Mouse (Mus musculus): ENCODE measurements around the gene Il34.
A peak's percentile ranks its signal among the peaks of the same experiment; 100 is the strongest.

Gene Il34

DNA sequence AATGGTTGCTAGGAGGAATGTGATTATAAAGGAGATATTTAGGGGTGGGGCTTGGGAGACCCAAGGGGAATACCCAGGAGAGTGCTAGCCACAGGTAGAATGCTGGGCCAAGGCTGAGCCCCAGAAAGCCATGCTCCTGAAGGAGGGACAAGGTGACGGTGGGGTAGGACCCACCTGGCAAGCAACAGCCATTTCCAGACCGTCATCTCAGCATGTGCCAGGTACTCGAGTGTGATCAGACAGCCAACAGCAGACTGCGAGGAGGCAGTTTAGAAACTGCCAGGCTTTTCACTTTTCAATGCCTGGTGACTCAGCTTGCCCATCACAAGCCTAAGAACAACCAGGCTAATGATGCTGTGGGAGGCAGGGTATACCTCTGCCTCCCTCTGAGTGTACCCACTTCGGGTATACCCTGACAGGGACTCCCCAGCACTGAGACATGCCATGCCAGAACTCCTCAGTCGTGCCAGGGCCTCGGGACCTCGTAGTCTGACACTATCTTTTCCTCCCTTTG, 74.3 kb downstream of the Il34 start:
- DNase-seq: no peak

DNA sequence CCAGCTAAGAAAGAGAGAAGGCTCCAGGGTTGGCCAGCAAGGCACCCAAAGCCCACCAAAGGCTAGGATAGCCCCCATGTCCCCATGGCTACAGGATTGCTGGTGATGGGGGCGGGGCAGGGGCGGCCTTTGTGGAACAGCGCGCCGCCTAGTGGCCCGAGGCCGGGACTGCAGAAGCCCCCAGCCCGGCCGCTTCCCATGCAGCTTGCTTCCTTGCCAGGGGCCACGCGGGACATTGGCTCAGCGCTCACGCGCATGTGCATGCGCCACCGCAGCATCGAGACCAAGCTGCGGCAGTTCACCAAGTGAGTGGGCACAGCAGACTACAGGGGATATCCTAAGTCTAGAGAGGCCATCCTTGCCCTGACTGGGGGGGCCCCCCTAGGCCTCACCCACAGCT, 78.8 kb downstream of the Il34 start:
- DNase-seq: peak in 1 of 2 experiments; percentile 40

DNA sequence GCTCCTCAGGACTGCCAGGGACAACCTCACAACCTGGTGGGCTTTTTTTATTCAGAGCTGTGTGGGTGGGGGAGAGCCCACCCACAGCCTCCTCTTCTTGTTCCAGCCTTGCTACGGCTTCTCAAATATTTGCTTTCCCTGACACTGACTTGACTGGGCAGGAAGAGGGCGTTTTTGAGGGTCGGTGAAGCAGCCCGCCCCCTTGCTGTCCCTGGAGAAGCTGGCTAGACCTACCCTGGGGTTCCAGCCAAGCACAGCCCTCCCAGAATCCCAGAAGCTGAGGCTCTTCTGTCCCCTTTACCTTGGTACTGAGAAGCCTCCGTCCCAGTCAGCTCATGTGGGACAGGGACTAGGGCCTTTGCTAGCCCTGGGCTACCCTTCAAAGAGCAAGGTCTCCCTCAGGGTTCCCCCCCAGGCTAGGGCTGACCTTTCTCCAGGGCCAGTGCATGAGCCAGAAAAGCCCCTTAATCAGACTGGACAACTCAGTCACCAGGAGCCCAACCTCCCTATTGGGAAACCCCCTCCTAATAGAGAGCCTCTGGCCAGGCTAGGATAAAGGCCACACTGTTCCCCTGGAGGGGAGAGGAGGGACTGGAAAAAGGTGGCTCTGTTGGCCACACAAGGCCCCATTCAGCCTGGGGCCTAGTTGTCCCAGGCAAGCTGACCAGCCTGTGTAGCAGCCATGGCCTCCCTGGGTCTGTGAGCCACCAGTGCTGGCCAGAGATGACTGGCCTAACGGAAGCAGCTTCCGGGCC, 80.5 kb downstream of the Il34 start:
- no peak for DNase-seq

DNA sequence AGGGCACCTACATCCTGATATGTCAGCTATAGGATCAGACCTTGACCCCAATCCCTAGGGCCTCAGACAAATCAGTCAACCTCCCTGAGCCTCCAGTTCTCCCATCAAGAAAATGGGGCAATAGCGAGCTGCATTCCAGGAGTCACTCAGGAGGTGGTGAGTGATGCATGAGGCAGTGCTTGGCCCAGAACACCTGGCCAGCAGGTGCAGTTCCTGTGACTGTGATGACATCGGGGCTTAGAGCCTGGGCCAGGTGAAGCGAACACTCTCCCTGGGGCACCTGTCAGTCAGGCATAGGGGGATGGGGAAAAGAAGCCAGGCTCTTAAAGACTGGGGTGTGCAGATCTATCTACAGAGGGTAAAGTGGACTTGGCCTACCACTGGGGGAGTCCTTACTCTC, 81.2 kb downstream of the Il34 start:
- no peak for DNase-seq

DNA sequence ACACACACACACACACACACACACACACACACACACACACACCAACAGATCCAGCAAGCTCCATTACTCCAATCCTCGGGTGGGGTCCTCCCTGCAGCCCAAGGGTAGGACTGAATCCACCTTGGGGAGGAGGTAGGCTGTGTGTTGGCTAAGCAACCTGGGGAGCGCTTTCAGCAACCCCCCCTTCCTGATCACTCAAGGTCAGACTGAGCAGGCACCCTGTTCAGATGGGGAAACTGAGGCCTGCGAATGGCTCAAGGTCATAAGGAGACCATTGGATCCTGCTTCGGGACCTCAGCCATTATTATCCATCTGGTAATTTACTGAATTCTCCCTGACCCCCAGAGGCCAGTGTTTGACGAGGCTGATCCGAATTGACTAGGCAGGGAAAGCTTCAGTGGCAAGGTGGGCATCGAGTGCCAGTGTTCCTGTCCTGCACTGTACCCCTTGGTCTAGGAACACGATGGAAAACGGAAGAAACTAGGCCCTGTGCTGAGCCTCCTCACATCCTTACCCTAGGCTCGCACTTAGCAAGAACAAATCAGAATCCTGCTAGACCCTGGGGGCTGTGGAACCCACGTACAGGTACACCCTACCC, 83.2 kb downstream of the Il34 start:
- no peak for DNase-seq

DNA sequence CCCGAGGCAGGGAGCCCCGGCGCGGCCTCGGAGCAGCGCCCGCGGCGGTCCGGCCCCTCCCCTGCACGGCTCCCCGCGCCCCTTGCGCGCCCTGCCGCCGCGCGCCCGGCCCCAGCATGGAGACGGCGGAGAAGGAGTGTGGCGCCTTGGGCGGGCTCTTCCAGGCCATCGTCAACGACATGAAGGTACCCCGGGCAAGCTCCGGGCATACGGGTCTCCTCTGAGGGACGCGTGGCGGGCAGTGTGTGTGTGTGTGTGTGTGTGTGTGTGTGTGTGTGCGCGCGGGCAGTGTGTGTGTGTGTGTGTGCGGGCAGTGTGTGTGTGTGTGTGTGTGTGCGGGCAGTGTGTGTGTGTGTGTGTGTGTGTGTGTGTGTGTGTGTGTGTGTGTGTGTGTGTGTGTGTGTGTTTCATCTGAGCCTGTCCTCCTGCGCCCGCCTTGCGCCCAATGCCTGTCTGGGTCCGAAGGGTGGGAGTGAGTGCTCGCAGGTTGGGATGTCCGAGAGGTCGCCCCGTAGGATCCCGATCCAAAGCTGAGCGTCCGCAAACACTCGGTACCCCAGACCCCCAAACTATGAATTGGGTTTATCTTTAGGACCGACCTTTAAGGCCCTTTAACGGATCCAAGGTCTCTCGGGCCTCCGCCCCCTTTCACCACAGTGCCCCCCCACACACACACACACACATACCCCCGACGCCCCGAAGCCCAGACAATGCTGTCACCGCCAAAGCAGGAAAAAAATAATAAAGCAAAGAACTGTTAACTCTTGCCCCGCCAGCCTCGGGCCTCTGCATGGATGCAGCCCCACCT, 83.9 kb downstream of the Il34 start:
- DNase-seq: no peak

DNA sequence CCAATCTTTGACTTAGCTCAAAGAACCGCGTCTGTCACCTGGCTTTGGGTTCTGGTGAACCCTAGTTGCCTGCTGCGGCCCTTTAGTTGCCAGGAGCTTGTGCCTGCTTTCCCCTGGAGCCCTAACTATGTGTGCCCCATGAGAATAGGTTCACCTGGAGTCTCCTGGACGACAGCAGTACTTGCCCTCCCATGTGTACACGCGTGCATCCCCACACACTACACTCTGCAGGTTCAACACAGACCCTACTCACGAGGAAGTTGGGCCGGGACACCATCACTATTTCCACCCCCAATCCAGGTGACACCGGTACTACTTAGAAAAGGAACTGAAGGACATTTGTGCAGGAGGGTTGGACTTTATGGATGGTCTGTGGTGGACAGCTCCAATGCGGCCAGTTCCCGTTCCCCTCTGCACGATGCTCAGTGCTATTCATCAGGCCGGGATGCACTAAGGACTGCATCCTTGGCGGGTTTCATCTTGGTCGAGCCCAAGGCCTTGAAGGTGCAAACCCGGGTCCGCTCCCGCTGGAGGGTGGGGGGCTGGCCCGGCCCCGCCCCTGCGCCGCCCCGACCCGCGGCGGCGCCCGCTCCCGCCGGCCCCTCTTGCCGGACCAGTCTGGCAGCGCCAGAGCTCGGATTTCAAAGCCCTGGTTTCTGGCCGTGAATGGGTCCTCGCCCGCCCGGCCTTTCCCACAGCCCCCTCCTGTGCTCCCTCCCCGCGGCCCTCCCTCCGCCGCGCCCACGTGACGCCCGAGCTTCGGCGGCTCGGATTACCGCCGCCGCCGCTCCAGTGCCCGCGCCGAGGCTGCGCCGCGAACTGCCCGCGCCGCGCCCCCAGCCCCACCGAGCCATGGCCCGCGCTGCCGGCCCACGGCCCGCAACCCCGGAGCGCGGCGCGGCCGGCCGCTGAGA, 84.8 kb downstream of the Il34 start, which contains the start of gene Mtss1l:
Mtss1l (plus strand) TSS at position 792 of the 914 bp plus-strand sequence.
- peak in 1 of 2 experiments; percentile 17 for DNase-seq

DNA sequence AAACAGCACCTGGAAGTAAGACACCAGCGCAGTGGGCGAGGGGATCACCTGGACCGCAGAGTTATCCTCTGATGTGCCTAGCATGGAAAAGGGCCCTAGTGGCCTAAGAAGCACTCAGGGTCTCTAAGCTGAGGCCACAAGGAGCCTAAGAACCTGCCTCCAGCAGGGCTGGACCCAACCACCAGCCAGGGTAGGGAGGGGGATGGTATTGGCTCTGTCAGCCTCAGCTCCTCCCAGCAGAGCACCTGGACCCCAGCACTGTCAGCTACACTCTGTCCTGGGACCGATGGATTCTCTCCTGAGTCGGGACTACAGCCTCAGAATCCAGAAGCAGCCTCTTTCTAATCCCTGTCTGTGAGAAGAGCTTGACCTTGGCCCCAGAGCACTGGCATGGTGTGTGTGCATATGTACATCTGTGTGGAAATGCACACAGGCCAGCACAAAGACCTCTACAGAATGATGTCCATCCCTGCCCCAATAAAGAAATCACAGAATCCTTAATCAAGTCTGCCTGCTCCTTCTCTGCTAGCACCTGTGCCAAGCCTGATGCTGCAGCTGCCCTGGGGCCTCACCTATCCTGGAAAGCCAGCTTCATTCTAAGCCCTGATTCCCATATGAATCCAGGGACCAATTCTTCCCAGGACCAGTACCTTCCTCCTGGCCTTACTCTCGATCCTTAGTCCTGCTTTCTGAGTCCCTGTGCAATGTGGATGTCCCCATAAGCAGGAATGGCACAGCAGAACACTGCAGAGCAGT, 85.6 kb downstream of the Il34 start:
- no peak for DNase-seq

DNA sequence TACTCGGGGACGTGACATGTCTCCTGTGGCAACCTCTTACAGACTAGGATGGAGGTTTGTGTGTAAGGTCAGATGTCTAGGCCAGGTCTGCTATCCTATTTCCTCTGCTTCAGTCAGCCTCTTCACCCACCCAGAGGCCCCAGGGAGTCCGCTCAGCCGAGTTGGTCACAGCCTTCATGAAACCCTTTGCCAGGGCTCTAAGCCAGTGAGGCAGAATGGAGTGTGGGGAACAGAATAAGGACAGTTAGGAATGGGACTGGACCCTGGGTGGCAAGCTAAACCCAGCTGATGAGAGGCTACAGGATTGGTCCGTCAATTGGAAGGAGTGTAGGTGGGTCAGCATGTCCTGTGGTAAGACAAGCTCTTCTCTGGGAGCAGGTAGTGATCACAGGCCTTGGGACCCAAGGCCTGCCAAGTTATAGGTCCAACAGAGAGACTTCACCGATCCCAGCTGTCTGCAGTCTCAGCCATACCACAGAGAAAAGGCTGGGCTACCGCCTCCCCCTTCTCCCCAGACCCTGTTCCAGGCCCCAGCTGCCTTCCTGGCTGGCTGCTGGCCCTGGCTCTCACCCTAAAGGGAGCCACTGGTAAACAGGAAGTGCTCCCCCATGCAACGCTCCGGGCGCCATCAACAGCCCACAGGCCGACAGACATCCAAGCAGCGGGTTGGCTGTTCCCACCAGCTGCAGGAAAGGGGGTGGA, 86.6 kb downstream of the Il34 start:
- peak in 1 of 2 experiments; percentile 16 for DNase-seq

DNA sequence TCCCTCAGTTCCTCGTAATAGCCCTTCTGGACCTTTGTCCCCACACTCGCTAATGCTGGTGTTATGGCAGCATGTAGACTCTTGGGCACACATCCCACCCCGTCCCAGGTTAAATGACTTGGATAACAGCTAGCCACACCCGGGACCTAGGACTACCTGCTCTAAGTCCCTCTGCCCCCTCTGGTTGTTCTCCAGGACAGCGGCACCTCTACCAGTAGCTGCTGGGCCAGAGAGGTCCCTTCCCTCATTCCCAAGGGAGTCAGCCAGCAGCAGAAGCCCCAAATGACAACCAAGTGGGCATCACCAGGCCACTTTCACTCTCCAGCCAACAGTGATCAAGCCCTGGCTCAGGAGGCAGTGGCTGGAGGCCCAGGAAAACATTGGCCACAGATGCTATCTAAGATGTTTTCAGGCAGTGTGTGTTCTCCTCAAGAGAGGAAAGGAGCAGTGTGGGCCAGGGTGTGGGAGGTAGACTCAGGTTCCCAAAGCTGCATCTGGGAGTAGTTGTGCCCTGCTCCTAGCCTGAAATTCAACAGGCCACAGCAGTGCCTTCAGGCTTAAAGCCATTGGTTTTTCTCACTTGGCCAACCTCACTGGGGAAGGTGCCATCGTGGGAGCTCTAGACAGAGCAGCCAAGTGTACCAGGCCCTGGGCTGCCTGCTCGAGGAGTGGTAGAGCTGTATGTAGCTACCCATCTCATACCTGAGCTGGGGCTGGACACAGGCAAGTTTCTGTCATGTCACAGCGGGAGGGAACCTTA, 87.3 kb downstream of the Il34 start:
- no peak for DNase-seq

DNA sequence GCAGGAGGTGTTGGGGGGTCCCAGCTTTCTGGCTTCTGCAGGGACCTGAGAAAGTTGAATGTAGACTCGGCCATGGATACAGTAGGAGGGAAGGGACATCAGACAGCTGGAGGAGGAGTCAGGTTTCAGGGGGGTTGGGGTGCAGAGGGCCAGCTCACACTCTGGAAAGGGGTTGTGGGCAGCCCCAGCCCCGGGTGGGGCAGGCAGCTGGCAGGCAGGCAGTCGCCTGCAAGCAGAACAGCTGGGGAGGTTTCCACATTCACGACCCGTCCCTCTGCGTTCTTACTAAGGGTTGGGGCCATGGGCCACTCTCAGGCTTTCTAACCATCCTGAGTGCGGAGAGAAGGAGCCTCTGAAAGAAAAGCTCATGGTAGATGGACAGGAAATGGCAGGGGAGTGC, 88.6 kb downstream of the Il34 start:
- DNase-seq: no peak

DNA sequence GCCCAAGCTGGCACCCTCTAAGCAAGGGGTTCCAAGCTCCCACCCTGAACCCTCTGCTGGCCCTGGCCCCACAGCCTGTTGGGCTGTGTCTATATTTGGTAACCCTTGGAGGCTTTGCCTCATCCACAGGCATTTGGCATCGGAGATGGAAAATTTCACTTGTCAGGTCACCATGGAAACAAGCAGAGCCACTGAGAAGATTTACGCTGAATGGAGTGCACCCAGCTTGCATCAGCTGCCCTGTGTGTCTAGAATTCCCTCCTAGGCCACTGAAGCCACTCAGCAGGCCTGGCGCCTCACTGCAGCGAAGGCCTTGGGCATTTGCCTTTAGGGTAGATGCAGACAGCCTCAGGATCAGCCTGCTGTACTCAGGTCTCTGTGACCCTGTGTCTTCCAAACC, 89.6 kb downstream of the Il34 start:
- DNase-seq: no peak

DNA sequence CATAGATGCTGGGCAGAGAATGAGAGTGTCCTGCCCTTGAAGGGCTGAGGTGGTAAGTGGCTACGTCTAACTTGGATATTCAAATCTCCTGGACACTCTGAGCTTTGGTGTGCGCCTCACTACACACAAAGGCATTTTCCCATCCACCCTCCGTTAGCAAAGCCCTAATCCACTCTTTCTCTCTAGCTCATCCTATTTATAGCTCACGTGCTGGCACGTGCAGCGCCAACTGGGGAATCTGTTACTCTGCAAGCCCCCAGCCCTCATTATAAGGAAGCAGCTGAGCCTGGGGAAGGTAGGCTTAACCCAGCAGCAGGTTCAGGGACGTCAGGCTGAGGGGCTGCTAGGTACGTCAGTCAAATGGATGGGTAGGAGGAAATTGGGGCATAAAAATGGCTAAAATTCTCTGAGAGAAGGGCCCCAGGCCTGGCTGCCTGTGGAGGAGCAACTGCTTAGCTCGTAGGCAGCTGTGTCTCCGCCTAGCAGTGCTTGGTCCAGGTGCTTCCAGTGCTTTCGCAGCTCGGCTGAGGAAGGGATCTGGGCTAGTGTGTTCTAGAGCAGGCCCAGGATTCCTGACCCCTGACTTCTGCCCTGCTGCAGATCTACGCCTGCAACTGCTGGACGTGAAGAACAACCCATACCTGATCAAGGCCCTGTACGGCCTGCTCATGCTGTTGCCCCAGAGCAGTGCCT, 90.8 kb downstream of the Il34 start:
- no peak for DNase-seq

DNA sequence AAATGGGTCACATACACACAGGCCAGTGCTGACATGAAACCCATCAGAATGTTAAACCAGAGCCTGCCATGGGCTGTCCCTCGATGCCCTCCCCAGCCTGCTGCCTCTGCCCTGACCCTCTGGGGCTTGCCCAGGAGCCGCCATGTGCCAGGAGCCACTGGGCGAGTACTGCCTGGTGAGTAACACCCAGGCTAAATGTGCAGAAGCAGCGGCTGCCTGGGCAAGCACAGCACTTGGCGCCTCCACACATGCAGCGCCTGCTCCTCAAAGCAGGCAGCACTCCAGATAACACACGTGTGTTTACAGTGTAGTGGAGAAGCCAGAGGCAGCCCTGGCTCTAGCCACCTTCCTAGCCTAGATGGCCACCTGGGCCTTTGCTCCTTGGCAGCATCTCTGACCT, 92.7 kb downstream of the Il34 start:
- DNase-seq: no peak

DNA sequence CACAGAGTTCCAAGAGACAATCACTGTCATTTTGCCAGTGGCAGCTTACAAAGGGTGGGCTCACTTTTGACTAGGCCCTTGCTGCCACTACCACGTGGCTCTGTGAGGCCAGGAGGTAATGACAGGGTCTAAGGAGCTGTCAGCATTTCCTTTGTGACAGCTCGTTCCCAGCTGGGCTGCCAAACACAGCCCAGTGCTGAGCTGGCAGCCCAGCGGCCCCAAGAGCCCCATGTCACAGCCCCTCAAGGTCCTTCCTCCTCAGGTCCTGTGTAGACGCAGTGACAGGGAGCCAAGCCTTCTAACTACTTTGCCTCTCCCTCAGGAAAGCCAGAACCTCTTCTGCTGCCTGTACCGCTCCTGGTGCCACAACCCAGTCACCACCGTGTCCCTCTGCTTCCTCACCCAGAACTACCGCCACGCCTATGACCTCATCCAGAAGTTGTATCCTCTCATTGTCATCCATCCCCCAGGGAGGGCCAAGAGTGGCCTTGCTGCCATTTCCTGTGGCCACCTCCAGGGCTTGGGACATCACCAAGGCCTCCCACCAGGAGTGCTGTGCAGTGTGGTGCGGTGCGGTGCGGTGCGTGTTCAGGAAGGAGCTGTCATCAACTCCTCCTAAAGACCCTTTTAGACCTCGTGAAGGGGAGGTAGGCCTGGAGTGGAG, 94.3 kb downstream of the Il34 start:
- no peak for DNase-seq

DNA sequence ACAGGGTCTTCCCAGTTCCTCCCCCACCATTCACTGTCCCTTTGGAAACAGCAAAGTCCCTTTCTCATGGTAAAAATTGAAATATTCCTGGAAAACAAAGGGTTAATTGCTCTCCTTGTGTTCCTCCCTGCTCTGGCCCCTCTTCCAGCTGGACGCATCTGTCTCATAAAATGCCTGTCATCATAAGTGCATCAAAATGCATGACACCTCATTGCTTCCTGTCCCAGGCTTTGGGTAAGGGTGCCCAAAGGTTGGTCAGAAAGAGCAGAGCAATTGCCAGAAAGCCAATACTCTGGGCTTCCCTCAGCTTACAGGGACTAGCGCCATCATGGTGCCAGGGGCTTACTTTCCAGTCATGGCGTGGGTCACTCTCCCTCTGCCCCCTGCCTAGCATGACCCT, 95.1 kb downstream of the Il34 start:
- no peak for DNase-seq

DNA sequence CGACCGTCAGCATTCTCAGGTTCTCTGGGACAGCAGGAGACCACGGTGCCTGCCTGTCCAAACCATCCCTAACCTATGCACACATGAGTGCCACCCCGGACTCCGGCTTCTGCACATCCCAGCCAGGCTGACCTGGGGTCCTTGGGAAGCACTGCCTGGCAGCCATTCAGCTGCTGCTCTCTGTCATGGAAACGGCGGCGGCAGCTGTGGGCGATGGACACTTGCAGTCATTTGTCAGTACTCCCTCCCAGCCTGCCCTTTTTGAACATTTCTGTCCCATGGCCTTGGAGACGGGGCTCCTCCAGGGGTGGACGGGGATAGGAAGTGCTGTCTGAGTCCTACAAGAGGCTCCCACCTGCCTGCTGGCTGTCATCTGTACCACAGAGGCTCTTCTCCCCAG, 97.3 kb downstream of the Il34 start:
- DNase-seq: no peak

DNA sequence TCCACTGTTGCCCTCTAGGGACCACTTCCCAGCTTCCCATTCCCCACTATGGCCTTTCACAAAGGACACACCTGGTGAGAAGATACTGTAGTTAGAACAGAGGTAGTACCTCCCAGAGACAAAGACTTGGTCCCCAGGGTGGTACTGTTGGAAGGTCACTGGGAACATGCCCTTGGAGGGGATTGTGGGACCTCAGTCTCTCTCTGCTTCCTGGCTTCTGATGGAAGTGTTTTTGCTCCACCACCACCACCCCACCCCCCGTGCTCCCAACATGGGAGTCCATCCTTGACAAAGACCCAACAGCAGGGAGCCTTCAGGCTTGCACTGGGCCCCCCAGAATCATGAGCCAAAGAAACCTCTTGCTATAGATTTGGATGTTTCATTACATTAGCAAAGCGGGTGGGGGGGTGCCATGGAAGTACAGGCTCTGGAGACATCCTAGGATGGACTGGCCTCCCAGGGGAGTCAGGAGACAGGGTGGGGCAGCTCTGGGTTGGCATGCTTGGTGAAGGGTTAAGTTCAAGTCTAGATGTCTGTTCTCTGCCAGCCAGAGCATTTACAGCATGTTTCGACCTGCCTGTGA, 99.3 kb downstream of the Il34 start:
- DNase-seq: no peak

Measured in spleen, adult 18-20 months (tissue).